Mouse (Mus musculus): ENCODE data around the gene Prim2.

Gene Prim2

DNA sequence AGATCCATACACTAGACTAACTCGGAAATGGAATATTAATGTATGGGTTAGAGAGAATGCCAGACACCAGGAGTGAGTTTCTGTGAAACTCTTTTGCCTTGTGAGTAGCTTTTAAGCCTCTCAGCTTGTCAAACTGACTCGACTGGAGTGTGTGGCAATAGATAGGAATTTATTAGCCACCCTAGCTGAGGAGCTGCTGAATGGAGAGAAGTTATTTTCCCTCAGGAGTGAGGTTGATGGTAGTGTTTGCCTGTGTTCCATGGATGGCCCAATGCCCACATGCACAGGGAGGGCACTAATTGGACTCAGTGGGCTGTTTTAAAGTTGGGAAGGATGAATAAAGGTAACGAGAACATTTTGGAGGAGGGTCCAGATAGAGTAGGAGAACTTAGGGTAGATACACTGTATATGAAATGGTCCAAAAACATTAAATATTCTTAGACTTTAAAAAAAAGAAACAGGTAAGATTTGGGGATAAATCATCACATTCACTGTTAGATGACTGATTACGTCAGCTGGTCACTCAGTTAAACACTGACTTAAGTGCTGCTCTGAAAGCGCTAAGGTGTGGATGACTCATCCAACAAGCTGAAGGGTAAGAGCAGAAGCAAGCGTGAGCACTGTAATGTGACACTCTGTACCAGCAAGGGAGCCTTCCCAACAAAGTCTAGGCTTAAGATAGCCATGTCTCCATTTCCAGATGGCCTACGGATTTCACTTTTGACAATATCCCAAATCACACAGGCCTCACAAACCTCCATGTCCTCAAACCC lies 85.6 kb downstream of the Prim2 start:
- in situ Hi-C loops (cut with MboI; ENCODE audit: unreplicated experiment in 2 of 2), result loop anchor here in 1 of 2 experiments (25.0 kb wide), 1 partner anchor 297 kb away; no protein-coding TSS in a partner anchor

GRCm38 (mm10) chr1:33578593-33578992 lies 91.0 kb downstream of the Prim2 start:
- in situ Hi-C loops (cut with MboI; ENCODE audit: unreplicated experiment in 2 of 2), result loop anchor here (5.0 to 25.0 kb wide), 2 partner anchors 291 to 296 kb away; no protein-coding TSS in a partner anchor

DNA sequence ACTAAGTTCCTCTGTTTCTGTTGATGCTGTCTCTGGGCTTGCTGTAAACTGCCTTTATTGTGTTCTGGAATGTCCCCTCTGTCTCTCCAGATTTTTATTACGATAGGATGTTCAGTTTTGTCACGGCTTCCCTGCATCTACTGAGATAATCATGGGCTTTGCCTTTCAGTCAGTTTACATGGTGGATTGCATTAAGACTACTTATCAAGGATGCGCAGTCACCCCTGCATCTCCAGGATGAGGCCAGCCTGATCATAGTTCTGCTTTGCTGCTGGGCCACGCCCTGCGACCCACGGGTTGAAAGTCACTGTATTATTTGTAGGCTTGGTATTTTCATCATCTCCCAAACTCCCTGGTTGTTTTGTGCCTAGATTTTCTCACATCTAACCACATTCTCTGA lies 95.1 kb downstream of the Prim2 start:
- in situ Hi-C loops (cut with MboI; ENCODE audit: unreplicated experiment in 2 of 2), result no loop called here

GRCm38 (mm10) chr1:33565764-33566401 lies 103.7 kb downstream of the Prim2 start:
- in situ Hi-C loops (cut with MboI; ENCODE audit: unreplicated experiment in 2 of 2), result loop anchor here in 1 of 2 experiments (10.0 kb wide), 1 partner anchor 541 kb away; no protein-coding TSS in a partner anchor

DNA sequence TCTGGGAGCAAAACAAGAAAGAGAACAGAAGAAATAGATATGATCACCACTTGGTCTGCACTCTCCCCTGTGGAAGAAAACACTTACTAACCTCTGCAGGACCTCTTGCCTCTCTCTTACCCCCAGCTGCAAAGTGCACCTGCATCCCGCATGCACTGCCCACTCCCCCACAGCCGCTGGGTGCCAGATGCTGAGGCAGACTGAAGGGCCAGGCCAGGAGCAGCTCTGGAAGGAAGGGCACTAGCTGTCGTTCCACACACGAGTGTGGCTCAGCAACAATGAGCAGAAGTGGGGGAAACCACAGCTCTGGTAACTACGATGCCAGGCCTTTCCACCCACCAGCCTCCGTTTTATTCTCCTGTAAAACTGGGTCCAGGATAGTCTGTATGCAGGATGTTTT lies 105.6 kb downstream of the Prim2 start:
- in situ Hi-C loops (cut with MboI; ENCODE audit: unreplicated experiment in 2 of 2), result loop anchor here (5.0 to 10.0 kb wide), 4 partner anchors 33 to 539 kb away; no protein-coding TSS in a partner anchor

GRCm38 (mm10) chr1:33563611-33564010 lies 106.0 kb downstream of the Prim2 start:
- in situ Hi-C loops (cut with MboI; ENCODE audit: unreplicated experiment in 2 of 2), result loop anchor here (5.0 to 10.0 kb wide), 4 partner anchors 34 to 539 kb away; no protein-coding TSS in a partner anchor

GRCm38 (mm10) chr1:33556638-33557037 lies 113.0 kb downstream of the Prim2 start:
- in situ Hi-C loops (cut with MboI; ENCODE audit: unreplicated experiment in 2 of 2), result no loop called here

DNA sequence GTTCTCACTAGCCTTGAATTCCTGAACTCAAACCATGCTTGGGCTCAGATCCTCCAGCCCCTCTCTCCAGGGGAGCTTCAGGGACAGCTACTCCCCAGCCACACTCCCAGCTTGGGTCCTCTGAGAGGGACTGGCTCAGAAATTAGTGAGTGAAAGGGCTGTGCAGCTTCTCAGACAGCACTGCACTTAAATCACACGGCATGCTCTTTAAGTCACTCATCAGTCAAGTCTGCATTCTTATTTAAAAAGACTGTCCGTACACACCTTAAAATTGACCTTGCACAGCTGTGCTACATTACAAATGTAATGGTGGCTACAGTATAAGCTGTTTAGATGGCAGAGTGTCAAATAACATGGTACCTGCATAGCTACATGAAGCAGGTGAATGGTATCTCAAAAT lies 114.0 kb downstream of the Prim2 start:
- in situ Hi-C loops (cut with MboI; ENCODE audit: unreplicated experiment in 2 of 2), result no loop called here

- in situ Hi-C loops (cut with MboI; ENCODE audit: unreplicated experiment in 2 of 2), result no loop called here
Measured at GRCm38 (mm10) chr1:33551350-33551749, 118.2 kb downstream of the Prim2 start.

GRCm38 (mm10) chr1:33541708-33542107 lies 127.9 kb downstream of the Prim2 start:
- in situ Hi-C loops (cut with MboI; ENCODE audit: unreplicated experiment in 2 of 2), result loop anchor here in 1 of 2 experiments (25.0 kb wide), 1 partner anchor 1354 kb away; no protein-coding TSS in a partner anchor

- in situ Hi-C loops (cut with MboI; ENCODE audit: unreplicated experiment in 2 of 2), result loop anchor here in 1 of 2 experiments (25.0 kb wide), 1 partner anchor 1351 kb away; no protein-coding TSS in a partner anchor
Measured at GRCm38 (mm10) chr1:33537948-33538347, 131.6 kb downstream of the Prim2 start.

DNA sequence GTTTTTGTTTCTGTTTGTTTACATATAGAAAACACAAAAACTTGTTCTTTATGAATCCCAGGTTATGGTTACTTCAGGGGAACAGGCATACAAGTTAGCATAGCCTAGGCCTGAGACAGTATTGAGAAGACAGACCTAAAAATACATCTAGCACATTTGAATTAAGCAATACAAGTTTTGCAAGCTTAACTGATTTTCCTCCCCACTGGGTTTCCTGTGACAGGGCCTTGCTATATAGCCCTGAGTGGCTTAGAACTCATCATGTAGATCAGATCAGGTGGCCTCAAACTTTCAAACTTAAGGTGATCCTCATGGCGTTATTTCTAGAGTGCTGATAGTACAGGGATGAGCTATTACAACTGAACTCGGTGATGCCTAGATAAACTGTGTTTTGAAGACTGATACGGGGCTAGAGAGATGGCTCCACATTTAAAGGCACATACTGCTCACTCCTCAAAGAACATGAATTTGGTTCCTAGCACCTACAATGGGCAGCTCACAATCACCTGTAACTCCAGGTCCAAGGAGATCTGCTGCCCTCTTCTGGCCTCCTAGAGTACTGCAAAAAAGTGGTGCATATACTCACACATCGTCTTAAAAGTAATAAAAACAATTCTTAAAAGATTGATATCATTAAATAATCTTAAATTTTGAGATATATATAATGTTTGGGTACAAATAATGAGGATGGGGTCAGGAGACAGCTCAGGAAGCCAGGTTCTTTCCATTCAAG lies 133.2 kb downstream of the Prim2 start:
- in situ Hi-C loops (cut with MboI; ENCODE audit: unreplicated experiment in 2 of 2), result loop anchor here in 1 of 2 experiments (25.0 kb wide), 1 partner anchor 1349 kb away; no protein-coding TSS in a partner anchor

DNA sequence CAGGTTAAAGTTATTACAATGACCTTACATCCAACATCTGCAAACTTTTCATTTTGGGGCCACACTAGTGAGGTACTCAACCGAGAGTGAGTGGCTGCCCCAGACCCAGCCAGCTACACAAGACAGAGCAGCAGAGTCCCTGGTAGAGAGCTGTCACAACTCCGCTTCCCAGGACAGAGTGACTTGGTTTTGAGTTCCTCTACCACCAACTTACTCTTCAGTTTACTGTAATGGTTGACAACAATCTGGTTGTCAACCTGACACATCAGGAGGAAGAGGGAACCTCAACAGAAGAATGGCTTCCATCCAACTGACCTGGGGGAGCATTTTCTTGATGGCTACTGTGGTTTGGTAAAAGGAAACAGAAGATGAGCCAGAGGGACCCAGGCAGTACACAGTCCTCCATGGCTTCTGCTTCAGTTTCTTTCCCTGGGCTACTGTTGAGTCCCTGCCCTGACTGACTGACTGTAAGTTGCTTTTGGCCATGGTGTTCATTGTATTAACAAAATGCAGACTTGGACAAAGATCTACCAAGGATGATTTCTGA lies 134.4 kb downstream of the Prim2 start:
- in situ Hi-C loops (cut with MboI; ENCODE audit: unreplicated experiment in 2 of 2), result loop anchor here in 1 of 2 experiments (25.0 kb wide), 1 partner anchor 1348 kb away; no protein-coding TSS in a partner anchor

- in situ Hi-C loops (cut with MboI; ENCODE audit: unreplicated experiment in 2 of 2), result loop anchor here in 1 of 2 experiments (25.0 kb wide), 1 partner anchor 1345 kb away; no protein-coding TSS in a partner anchor
Measured at GRCm38 (mm10) chr1:33531860-33532259, 137.7 kb downstream of the Prim2 start.

GRCm38 (mm10) chr1:33531097-33531856 lies 138.3 kb downstream of the Prim2 start:
- in situ Hi-C loops (cut with MboI; ENCODE audit: unreplicated experiment in 2 of 2), result loop anchor here in 1 of 2 experiments (25.0 kb wide), 1 partner anchor 1344 kb away; no protein-coding TSS in a partner anchor

GRCm38 (mm10) chr1:33530491-33530890 lies 139.1 kb downstream of the Prim2 start:
- in situ Hi-C loops (cut with MboI; ENCODE audit: unreplicated experiment in 2 of 2), result loop anchor here in 1 of 2 experiments (25.0 kb wide), 1 partner anchor 1343 kb away; no protein-coding TSS in a partner anchor

- in situ Hi-C loops (cut with MboI; ENCODE audit: unreplicated experiment in 2 of 2), result loop anchor here in 1 of 2 experiments (25.0 kb wide), 1 partner anchor 1342 kb away; no protein-coding TSS in a partner anchor
Measured at GRCm38 (mm10) chr1:33529543-33530232, 139.9 kb downstream of the Prim2 start.

GRCm38 (mm10) chr1:33527352-33527863 lies 142.2 kb downstream of the Prim2 start:
- in situ Hi-C loops (cut with MboI; ENCODE audit: unreplicated experiment in 2 of 2), result loop anchor here in 1 of 2 experiments (25.0 kb wide), 1 partner anchor 1340 kb away; no protein-coding TSS in a partner anchor
